Mouse (Mus musculus): Measurements from ENCODE around the gene Igf2. TPM values are rescaled to one million over a fixed set of nuclear protein-coding genes. Genes with fewer than 3 reads are reported as not detected.

Igf2 gene
- polyA plus RNA-seq (2017; shearing (Covaris generic)): 0.55 TPM

DNA sequence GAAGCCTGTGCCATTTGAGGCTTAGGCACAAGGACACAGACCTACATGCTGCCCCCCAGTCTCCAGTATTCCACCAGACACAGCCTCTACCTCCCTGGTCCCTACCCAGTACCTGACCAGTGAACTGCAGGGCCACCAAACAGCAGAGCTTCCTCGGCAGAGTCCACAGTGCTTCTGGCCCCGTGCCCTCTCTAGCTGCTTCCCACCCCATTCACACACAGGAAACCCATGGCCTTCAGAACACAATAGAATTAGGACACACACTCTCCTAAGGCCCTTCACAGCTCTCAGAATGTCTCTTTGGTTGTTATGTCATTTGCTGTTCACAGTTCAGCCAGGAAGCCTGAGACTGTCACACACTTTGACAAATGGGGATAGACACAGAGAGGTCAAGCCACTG is at the start of gene Igf2:
Gene Igf2 (minus strand): TSS at position 158 of the 400 bp plus-strand sequence.

DNA sequence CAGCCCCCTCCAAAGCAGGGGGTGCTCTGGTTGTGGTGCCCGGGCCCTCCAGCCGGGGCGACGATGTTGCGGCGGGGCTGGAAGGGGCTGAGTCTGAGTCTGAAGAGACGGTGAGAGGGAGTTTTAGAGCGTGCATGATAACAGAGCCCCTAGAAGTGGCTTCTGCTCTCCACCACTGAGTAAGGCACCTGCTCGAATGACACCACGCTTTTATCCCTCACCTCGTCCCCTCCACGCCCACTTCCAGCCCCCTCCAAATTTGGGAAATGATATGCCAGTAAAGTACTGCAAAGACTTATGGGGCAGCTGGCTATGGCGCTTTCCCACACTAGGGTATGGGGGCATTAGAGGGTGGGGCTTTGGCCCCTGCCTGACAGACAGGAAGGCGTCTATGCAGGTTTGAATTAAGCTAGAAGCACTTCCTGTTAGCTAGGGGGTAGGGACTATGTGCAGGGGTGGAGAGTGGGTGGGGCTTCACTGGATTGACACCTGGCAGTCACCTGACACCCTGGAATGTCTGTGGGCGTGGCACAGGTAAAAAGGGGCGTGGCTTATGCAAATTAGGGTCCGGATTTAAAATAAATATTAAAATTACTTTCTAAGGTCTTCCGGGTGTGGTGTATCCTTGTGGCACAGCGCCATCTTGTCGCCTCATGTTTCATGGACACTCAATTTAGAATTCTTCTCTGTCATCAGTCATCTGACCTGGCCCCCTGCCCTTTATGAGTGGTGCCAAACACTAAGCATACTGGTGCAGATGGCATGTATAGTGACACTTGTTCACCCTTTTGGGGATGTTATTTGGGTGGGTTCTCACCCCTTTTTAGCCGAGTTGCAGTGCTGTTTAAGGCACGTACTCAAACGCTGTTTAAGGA is 3.4 kb upstream of the Igf2 start, which contains the start of gene Gm49394:
Gene Gm49394 (minus strand): TSS at position 192 of the 875 bp plus-strand sequence.

Other genes starting within 250 kb of the Igf2 start
- gene Syt8, start 232.0 kb downstream of the Igf2 start, polyA plus RNA-seq (2017; shearing (Covaris generic)): not detected
- not detected for gene Tnni2, start 225.0 kb downstream of the Igf2 start, polyA plus RNA-seq (2017; shearing (Covaris generic))
- gene Lsp1, start 206.0 kb downstream of the Igf2 start, polyA plus RNA-seq (2017; shearing (Covaris generic)): 1,165 TPM
- gene Tnnt3, start 168.0 kb downstream of the Igf2 start, polyA plus RNA-seq (2017; shearing (Covaris generic)): 5.5 TPM
- gene Mrpl23, start 134.1 kb downstream of the Igf2 start, polyA plus RNA-seq (2017; shearing (Covaris generic)): 4.7 TPM
- not detected for gene Gm49394, start 3.1 kb upstream of the Igf2 start, polyA plus RNA-seq (2017; shearing (Covaris generic))
- gene Ins2, start 76.6 kb upstream of the Igf2 start, polyA plus RNA-seq (2017; shearing (Covaris generic)): not detected

All from CD4-positive, CD25-positive, alpha-beta regulatory T cell, adult 9 weeks (primary cell).